Mouse (Mus musculus) neural tube, embryonic 11.5 days (tissue): ENCODE measurements at regions not wholly inside any gene's neighbourhood (a gene's known extent, or its start where the extent isn't known, plus 50 kb on each side); places are given as distances from the start of the nearest gene placed in this dataset.

Experiments
- ATAC-seq: fragments of 200-750 bp; cut with Nextera tagmentation; 2 replicates; pipeline ENCODE4 v1.8.0; 2017; ENCODE audit warnings: moderate number of reproducible peaks, mild to moderate bottlenecking, moderate TSS enrichment, moderate library complexity; ENCODE audit not compliant: insufficient read depth, low FRiP score, low TSS enrichment
- DNase-seq: peaks from one replicate; pipeline ENCODE4 v3.0.0-alpha.2; 2015; ENCODE audit warnings: low spot score
- H3K27ac ChIP-seq: fragments of 300-500 bp; sonication (generic); 2 replicates; pipeline ENCODE4 v1.5.1; 2014; ENCODE audit warnings: low read depth, mild to moderate bottlenecking, low read length
- H3K27me3 ChIP-seq: fragments of 300-500 bp; sonication (generic); 2 replicates; pipeline ENCODE4 v1.6.1; 2014; ENCODE audit warnings: mild to moderate bottlenecking, low read length, mixed read lengths; ENCODE audit not compliant: control insufficient read depth, insufficient read depth
- H3K36me3 ChIP-seq: fragments of 300-500 bp; sonication (generic); 2 replicates; pipeline ENCODE4 v1.6.1; 2014; ENCODE audit warnings: mild to moderate bottlenecking, low read length, moderate library complexity, mixed read lengths; ENCODE audit not compliant: control insufficient read depth, insufficient read depth
- H3K4me1 ChIP-seq: fragments of 300-500 bp; sonication (generic); 2 replicates; pipeline ENCODE4 v1.6.1; 2014; ENCODE audit warnings: low read length, mixed read lengths; ENCODE audit not compliant: control insufficient read depth, insufficient read depth
- H3K4me2 ChIP-seq: fragments of 300-500 bp; sonication (generic); 2 replicates; pipeline ENCODE4 v1.6.1; 2014; ENCODE audit warnings: low read depth, mild to moderate bottlenecking, moderate library complexity
- H3K4me3 ChIP-seq: fragments of 300-500 bp; sonication (generic); 2 replicates; pipeline ENCODE4 v1.5.1; 2014; ENCODE audit warnings: low read depth, low read length
- H3K9ac ChIP-seq: fragments of 300-500 bp; sonication (generic); 2 replicates; pipeline ENCODE4 v1.6.1; 2014; ENCODE audit warnings: mild to moderate bottlenecking, low read length
- H3K9me3 ChIP-seq: fragments of 300-500 bp; sonication (generic); 2 replicates; pipeline ENCODE4 v1.6.1; 2016; ENCODE audit warnings: low read length; ENCODE audit not compliant: control insufficient read depth
- WGBS: fragments of 180-500 bp; shearing (Covaris S2); extraction: QIAGEN DNeasy Blood & Tissue Kit; methylation state at CpG from one replicate; pipeline ENCODE4 v1.1.7; 2014; 5-methylcytosine and 5-hydroxymethylcytosine counted together

- Histone ChIP-seq H3K36me3 (no peaks in the 10 kb centered on the region), H3K9me3 (no peaks in the 10 kb centered on the region), H3K4me3 (no peak overlapping the region), H3K4me1 (no peaks in the 10 kb centered on the region), H3K9ac (no peak overlapping the region), H3K4me2 (no peak overlapping the region), H3K27ac (no peak overlapping the region), H3K27me3 (no peaks in the 10 kb centered on the region)
- DNase-seq = no peak
- WGBS = 85% methylated on average over 6 of the region's 6 CpGs
- ATAC-seq = no peak
Measured at GRCm38 (mm10) chr17:81797827-81798376, 59.7 kb upstream of the Slc8a1 start.

- no peak for ATAC-seq
- H3K4me1 ChIP-seq = no peaks in the 10 kb centered on the region
- WGBS = 94% methylated on average over 3 of the region's 3 CpGs
Measured at GRCm38 (mm10) chr17:81788781-81789180, 50.6 kb upstream of the Slc8a1 start.

More at GRCm38 (mm10) chr17:81788781-81789180, 50.6 kb upstream of the Slc8a1 start:
- Histone ChIP-seq H3K9ac (no peak overlapping the region), H3K9me3 (no peaks in the 10 kb centered on the region), H3K27ac (no peak overlapping the region), H3K4me3 (no peak overlapping the region), H3K4me2 (no peak overlapping the region), H3K36me3 (no peaks in the 10 kb centered on the region), H3K27me3 (no peaks in the 10 kb centered on the region)
- no peak for DNase-seq
